Mouse (Mus musculus) forebrain, embryonic 14.5 days (tissue): ENCODE data around the gene Rhog. TPM values are rescaled to one million over a fixed set of nuclear protein-coding genes. Genes with fewer than 3 reads are reported as not detected.

Experiments used
- ATAC-seq: fragments of 200-750 bp; cut with Nextera tagmentation; 2 replicates; pipeline ENCODE4 v1.8.0; 2017; ENCODE audit warnings: mild to moderate bottlenecking, moderate library complexity
- DNase-seq: peaks from one replicate; pipeline ENCODE4 v3.0.0-alpha.2; 2015; ENCODE audit warnings: low spot score
- H3K27ac ChIP-seq: fragments of 300-500 bp; sonication (generic); 2 replicates; pipeline ENCODE4 v1.5.1; 2014; ENCODE audit warnings: low read depth, mild to moderate bottlenecking, control low read depth, low read length, moderate library complexity
- H3K27me3 ChIP-seq: fragments of 300-500 bp; sonication (generic); replicated peaks from 2 replicates; pipeline ENCODE4 v1.6.1; 2014; ENCODE audit warnings: low read length, control low read depth, mixed read lengths; ENCODE audit not compliant: control insufficient read depth, insufficient read depth
- H3K36me3 ChIP-seq: fragments of 300-500 bp; sonication (generic); 2 replicates; pipeline ENCODE4 v1.6.1; 2014; ENCODE audit warnings: low read length, control low read depth; ENCODE audit not compliant: control insufficient read depth, insufficient read depth
- H3K4me1 ChIP-seq: fragments of 300-500 bp; sonication (generic); 2 replicates; pipeline ENCODE4 v1.6.1; 2014; ENCODE audit warnings: antibody characterized with exemption, low read length, control low read depth; ENCODE audit not compliant: control insufficient read depth, insufficient read depth
- H3K4me2 ChIP-seq: fragments of 300-500 bp; sonication (generic); 2 replicates; pipeline ENCODE4 v1.6.1; 2014; ENCODE audit warnings: mild to moderate bottlenecking, control low read depth, low read length
- H3K4me3 ChIP-seq: fragments of 300-500 bp; sonication (generic); 2 replicates; pipeline ENCODE4 v1.5.1; 2014; ENCODE audit warnings: low read depth, low read length, control low read depth
- H3K9ac ChIP-seq: fragments of 300-500 bp; sonication (generic); 2 replicates; pipeline ENCODE4 v1.6.1; 2014; ENCODE audit warnings: mild to moderate bottlenecking, low read length, control low read depth, moderate library complexity
- H3K9me3 ChIP-seq: fragments of 300-500 bp; sonication (generic); replicated peaks from 2 replicates; pipeline ENCODE4 v1.6.1; 2016; ENCODE audit warnings: low read length, control low read depth, mixed read lengths; ENCODE audit not compliant: control insufficient read depth
- WGBS: fragments of 180-500 bp; shearing (Covaris S2); extraction: QIAGEN DNeasy Blood & Tissue Kit; methylation state at CpG from one replicate; pipeline ENCODE4 v1.1.7; 2014; 5-methylcytosine and 5-hydroxymethylcytosine counted together
- polyA plus RNA-seq: library from polyadenylated mRNA; unstranded; fragments of >200 nt; fragmentation: Nextera tagmentation; extraction: Ambion mirVana; gene quantifications from 2 replicates; pipeline ENCODE4 v1.2.1, GENCODE M21; 2014

Gene Rhog
- polyA plus RNA-seq, 1 experiment from 2014 or later: 22.0 TPM

DNA sequence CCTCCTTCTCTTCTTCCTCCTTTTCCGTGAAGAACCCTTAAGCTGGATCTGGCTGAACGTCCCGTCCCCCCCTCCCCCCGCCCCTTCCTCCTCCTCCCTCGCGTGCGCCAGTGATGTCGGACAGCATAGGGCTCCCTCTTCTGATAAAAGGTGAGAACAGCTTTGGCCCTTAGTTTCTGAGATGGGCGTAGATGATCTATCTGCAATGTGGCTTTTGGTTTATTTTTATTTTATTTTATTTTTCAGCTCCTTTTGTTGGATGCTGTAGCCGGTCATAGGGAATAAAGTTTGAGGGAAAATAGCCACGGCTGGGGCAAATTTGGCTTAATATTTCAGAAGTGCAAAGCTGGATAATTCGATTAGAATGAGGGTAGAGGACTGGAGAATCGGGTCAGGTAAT is 33.5 kb downstream of the Rhog start:
- ATAC-seq: peak; percentile 77
- H3K9me3 ChIP-seq: no peaks in the 10 kb centered on the region

DNA sequence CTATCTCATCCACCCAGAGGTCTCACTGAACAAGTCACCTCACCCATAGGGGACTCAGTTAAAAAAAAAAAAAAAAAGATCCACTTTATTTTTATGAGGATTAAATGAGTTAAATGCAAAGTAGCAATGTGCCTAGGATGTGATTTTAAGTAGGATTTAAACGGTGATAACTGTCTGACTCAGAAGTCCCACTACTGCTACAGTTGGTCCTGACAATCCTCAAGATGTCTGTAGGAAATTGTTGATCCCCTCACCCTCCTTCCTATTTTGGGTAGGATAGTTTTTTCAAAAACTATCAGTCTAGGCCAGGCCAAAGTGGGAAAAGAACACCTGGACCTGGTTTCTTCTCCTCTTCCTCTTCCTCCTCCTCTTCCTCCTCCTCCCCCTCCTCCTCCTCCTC is 34.0 kb downstream of the Rhog start:
- DNase-seq (peak; percentile 16), ATAC-seq (peak; percentile 16; the same call in 1 of the 2 replicates)
- WGBS: 61% methylated on average over 1 of the region's 1 CpGs
- Histone ChIP-seq H3K27ac (no peak overlapping the region), H3K4me2 (peak overlapping the region; percentile 88; the same call in 1 of the 2 replicates), H3K4me1 (no peaks in the 10 kb centered on the region), H3K4me3 (peak overlapping the region; percentile 60; the same call in 1 of the 2 replicates), H3K9me3 (no peaks in the 10 kb centered on the region), H3K36me3 (no peaks in the 10 kb centered on the region), H3K27me3 (no peaks in the 10 kb centered on the region), H3K9ac (no peak overlapping the region)

More for the DNA sequence above, 33.5 kb downstream of the Rhog start:
- Histone ChIP-seq H3K4me1 (no peaks in the 10 kb centered on the region), H3K4me2 (peak overlapping the region; percentile 88), H3K27ac (no peak overlapping the region), H3K36me3 (no peaks in the 10 kb centered on the region), H3K4me3 (peak overlapping the region; percentile 60), H3K27me3 (no peaks in the 10 kb centered on the region), H3K9ac (peak overlapping the region; percentile 74)
- peak; percentile 76 for DNase-seq
- under 1% methylated on average over 6 of the region's 13 CpGs for WGBS

DNA sequence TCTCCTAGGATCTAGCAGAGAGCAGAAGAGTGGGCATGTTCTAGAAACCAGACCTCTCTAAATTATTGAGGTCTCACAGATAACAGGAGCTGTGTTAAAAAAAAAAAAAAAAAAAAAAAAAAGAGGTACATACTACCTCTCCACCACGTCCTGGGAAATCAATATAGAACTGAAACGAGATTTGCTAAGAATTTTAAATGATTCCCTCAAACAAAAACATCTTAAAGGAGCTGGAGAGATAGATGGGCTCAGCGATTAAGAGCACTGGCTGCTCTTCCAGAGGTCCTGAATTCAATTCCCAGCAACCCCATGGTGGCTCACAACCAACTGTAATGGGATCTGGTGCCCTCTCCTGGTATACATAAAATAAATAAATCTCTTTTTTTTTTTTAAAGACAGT is 44.8 kb downstream of the Rhog start:
- Histone ChIP-seq H3K4me2 (peak overlapping the region; percentile 61), H3K27me3 (no peaks in the 10 kb centered on the region), H3K36me3 (no peaks in the 10 kb centered on the region), H3K4me3 (peak overlapping the region; percentile 86), H3K4me1 (peaks cover 10% of the 10 kb centered on the region), H3K9me3 (no peaks in the 10 kb centered on the region), H3K27ac (peak overlapping the region; percentile 90), H3K9ac (peak overlapping the region; percentile 70)
- DNase-seq (no peak), ATAC-seq (no peak)
- WGBS: 68% methylated on average over 3 of the region's 3 CpGs

DNA sequence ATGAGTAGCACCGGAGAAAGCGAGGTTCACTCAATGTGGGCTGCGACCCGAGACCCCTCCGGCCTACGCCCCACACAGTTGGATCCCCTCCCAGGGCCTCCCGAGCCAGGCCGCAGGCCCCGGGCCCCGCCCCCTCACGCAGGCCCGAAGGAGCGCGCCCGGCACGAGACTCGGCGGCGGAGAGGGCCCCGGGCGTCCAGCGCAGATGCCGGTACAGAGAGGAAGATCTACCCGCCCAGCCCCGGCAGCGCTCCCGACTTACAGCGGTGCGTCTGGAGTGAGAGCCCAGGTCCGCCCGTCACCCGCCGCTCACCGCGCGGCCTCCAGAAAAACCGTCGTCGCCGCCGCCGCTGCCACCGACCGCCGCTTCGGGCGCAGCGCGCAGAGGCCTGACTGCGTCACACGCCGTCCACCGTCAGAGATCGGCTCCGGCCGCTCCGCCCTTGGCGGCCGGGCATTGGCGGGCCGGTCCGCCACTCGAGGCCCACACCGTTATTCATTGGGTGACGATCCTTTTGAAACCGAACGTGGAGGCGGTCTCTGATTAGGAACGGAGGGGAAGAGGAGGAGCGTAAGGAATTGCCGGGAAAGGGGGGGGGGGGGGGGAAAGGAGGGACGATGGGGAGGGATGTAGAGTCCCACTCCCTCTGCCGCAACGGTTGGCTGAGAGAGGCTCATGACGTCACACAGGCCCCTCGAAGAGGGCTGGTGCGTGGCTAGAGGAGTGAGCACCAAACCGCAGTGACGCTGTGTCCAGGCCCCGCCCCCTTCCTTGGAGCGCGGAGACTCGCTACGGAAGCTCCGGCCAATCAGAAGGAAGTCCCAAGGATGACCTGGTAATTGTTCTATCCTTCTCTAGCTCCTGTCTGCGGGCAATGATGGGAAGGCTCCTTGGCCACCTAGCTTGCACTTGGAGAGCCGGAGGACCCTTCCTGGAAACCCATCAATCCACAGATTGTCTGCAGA is 45.8 kb downstream of the Rhog start, which contains the start of the genes Nup98 and Pgap2:
Nup98 (minus strand) TSS at position 421 of the 966 bp plus-strand sequence.
Pgap2 (plus strand) TSS at position 453 of the 966 bp plus-strand sequence.
- peak within 1 kb of the TSS; percentile 86 for H3K4me3 ChIP-seq
- under 1% methylated on average over 69 of the region's 87 CpGs for WGBS
- H3K4me1 ChIP-seq: peaks cover 10% of the 10 kb centered on the region
- peak within 1 kb of the TSS; percentile 85 for H3K9ac ChIP-seq
- no peaks in the 10 kb centered on the region for H3K27me3 ChIP-seq
- ATAC-seq (peak; percentile 98), DNase-seq (peak; percentile 100)
- H3K9me3 ChIP-seq: no peaks in the 10 kb centered on the region
- H3K36me3 ChIP-seq: no peaks in the 10 kb centered on the region
- H3K4me2 ChIP-seq: peak within 1 kb of the TSS; percentile 93
- H3K27ac ChIP-seq: peak within 1 kb of the TSS; percentile 94

DNA sequence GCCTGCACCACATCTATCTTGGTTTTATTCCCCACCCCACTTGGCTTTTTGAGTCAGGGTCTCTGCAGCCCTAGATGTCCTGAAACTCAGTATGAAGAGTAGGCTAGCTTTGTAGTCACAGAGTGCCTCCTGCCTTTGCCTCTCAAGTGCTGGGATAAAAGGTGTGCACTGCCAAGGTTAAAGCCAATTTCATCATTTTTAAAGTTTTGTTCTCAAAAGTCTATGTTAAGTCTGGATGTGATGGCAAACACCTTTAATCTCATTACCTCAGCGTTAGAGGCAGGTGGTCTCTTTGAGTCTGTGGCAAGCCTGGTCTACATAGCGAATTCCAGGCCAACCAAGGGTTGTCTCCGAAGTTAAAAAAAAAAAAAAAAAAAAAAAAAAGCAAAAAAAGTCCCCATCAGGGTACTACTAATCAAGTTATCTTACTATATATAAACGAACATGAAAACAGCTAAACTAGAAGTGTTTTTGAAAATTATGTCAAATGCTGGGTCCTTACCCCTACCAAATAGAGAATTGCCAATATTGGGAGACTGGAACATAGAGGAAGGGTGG is 47.0 kb downstream of the Rhog start:
- DNase-seq: no peak
- WGBS: 61% methylated on average over 4 of the region's 4 CpGs
- Histone ChIP-seq H3K9me3 (no peaks in the 10 kb centered on the region), H3K4me2 (peak overlapping the region; percentile 93), H3K27me3 (no peaks in the 10 kb centered on the region), H3K4me1 (peaks cover 10% of the 10 kb centered on the region), H3K9ac (peak overlapping the region; percentile 85), H3K27ac (no peak overlapping the region), H3K36me3 (peaks cover 4% of the 10 kb centered on the region; the same call in 1 of the 2 replicates), H3K4me3 (peak overlapping the region; percentile 86)
- no peak for ATAC-seq

DNA sequence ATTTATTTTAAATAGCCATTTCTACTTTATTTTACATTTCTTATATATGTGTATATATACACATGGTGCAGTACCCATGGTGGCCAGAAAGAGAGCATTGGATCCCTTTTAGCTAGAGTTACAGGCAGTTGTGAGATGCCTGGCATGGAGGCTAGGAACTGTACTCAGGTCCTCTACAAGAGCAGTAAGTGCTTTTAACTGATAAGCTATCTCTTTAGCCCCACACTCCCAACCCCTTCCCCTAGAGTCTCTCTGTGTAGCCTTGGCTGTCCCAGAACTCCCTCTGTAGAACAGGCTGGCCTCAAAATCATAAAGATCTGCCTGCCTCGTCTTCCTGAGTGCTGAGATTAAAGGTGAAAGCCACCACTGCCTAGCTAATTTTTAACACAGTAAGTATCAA is 50.2 kb downstream of the Rhog start:
- H3K27me3 ChIP-seq: no peaks in the 10 kb centered on the region
- no peak for ATAC-seq
- H3K4me1 ChIP-seq: peaks cover 7% of the 10 kb centered on the region
- H3K4me3 ChIP-seq: no peak overlapping the region
- DNase-seq: no peak
- H3K9ac ChIP-seq: no peak overlapping the region
- H3K36me3 ChIP-seq: peaks cover 4% of the 10 kb centered on the region; the same call in 1 of the 2 replicates
- no peak overlapping the region for H3K27ac ChIP-seq
- H3K9me3 ChIP-seq: no peaks in the 10 kb centered on the region
- WGBS: 88% methylated on average over 1 of the region's 1 CpGs
- H3K4me2 ChIP-seq: no peak overlapping the region

DNA sequence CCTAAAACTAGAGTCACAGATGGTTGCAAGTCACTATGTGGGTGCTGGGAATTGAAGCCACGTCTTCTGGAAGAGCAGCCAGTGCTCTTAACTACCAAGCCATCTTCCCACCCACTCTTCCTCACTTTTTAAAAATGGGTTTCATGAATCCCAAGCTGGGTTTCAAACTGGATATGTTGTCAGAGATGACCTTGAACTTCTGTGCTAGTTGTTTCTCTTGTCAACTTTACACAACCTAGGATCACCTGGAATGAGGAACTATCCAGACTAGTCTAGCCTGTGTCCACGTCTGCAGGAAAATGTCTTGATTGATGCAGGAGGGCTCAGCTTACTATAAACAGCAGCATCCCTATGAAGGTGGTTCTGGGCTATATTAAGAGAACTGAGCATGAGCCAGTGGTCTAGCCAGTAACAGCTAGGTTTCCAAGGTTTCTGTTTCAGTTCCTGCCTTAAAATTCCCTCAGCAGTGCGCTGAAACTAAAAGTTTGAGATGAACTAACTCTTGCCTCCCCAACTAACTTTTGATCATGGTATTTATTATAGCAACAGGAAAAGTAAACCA is 51.5 kb downstream of the Rhog start:
- Histone ChIP-seq H3K4me2 (no peak overlapping the region), H3K4me3 (no peak overlapping the region), H3K27me3 (no peaks in the 10 kb centered on the region), H3K9ac (no peak overlapping the region), H3K27ac (no peak overlapping the region), H3K4me1 (peaks cover 7% of the 10 kb centered on the region), H3K36me3 (peaks cover 4% of the 10 kb centered on the region; the same call in 1 of the 2 replicates), H3K9me3 (no peaks in the 10 kb centered on the region)
- ATAC-seq (no peak), DNase-seq (no peak)
- WGBS: 93% methylated on average over 3 of the region's 3 CpGs

DNA sequence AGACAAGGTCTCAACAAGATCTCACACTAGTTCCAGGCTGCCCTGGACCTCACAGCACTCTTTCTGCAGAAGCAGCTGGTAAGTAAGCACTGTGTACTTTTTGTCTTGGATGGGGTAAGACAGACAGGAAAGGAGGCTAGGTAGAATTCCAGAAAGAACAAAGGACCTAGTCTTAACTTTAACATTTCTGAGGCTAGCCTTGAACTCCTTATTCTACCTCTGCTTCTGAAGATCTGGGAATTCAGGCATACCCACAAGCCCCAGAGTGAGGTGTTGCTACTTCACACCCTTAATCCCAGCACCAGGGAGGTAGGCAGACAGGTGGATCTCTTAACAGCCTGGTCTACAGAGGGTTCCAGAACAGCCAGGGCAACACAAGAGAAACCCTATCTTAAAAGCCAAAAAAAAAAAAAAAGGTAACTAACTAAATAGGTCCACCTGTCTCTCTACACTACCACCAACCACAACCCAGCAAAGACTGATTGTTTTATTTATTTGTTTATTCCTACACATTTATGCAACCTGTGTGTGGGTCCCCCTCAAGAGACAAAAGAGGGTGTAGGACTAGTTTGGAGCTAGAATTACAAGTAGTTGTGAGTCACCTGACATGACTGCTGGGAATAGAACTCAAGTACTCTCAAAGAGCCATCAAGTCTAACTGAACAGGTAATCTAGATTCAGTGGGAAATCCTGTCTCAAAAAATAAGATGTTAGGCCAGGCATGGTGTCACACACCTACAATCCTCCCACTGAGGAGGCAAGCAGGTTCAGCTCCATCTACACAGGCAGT is 54.7 kb downstream of the Rhog start:
- Histone ChIP-seq H3K4me1 (no peaks in the 10 kb centered on the region), H3K36me3 (peaks cover 4% of the 10 kb centered on the region; the same call in 1 of the 2 replicates), H3K4me2 (no peak overlapping the region), H3K9me3 (no peaks in the 10 kb centered on the region), H3K27me3 (no peaks in the 10 kb centered on the region), H3K27ac (no peak overlapping the region), H3K4me3 (no peak overlapping the region), H3K9ac (no peak overlapping the region)
- DNase-seq (no peak), ATAC-seq (no peak)
